Mouse (Mus musculus) right cerebral cortex, postnatal 25 days (tissue): ENCODE measurements around the gene Tmco1.

ENCODE experiments used
- DNase-seq: peaks from one replicate; pipeline ENCODE4 v3.0.0; 2022

The Tmco1 gene

DNA sequence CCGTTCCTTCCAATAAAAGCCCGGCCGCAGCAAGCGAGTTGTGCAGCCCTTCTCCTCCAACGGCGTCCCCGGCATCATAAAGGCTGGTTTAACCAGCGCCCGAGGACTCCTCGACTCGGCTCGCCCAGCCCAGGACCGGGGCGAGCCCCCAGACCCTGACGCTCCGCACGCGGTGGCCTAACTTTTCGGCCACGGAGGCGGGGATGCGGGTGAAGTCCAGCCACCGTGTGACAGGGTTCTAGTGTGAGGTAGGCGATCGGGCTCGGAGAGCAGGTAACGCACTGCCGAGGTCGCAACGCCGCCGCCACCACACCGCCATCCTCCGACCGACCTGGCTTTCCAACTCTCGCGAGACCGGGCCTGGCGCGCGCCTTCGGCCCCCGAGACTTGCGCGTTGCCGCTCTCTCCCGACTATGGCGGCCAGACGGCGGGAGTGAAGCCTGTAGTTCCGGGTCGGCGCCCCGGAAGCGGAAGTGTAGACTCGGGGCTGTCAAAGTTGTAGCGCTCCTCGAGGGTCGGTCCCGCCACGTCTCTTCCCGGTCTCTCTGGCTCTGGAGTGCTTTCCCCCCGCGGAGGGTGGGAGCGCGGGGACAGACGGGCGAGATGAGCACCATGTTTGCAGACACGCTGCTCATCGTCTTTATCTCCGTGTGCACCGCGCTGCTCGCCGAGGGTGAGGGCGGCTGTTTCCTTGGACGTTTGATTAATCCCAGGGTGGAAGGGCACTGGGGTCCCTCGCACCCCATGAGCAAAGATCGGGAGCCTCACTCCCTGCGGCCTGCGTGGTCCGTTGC lies at the start of gene Tmco1:
TSS of gene Tmco1 (plus strand) at position 118 of the 794 bp plus-strand sequence.
- DNase-seq = peak; percentile 98

DNA sequence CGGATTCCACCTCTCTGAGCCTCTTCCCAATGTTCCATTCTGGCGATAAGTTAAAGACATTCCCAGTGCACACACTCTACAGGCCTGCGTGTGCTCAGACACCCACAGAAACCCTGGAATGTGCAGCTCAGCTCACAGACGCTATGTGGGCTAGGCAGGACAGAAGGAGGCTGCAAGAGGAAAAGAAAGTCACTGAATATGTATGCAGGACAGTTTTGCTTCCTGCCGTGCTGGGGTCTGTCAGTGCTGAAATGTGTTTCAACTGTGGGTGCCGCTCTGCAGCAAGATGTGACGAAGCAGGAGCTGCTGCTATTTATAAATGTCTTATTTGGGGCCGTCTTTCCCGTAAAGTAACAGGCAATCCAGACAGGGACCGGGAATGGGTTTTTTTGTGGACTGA lies 48.5 kb upstream of the Tmco1 start:
- peak; percentile 77 for DNase-seq

DNA sequence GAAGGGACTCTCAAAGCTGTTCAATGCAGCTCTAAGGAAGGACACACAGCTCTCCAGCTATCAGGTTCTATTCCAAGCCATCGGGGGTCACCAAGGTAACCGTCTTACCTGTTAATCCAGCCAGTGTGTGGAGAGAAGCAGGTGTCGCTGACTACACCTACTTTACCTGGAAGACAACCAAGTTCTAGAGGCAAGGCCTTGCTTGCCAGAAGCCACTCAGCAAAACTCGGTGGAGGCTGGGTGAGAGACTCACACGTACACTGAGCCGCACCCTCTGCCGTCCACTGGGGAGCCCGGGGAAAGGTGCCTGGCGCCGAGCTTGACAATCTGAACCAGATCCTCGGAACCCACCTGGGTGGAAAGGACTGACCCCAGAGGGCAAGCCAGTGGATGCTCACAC lies 46.4 kb upstream of the Tmco1 start:
- no peak for DNase-seq

DNA sequence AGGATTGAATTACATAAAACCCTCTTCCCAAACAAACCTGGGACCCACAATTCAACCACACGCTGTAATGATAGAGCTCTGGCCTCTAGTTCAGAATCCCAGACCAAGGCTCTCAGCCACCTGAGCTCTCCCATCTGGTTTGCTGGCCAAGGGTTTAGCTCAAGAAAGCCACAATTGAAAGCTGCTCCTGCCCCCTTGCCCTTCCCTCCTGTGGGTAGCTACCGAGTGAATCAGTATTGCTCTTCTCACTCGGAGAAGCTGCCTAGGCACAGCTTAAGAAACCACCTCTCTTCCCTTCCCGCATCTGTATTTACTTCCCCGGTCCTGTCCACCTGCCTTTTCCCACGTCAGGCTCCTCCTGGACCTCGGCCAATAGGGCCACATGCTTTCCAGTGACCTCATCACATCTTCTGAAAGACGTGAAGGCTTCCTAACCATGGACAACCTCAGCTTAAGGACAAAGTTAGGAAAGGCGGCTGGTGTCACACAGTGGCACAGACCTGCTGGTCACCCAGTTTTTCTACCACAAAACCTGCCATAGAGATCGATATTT lies 45.6 kb upstream of the Tmco1 start:
- no peak for DNase-seq

DNA sequence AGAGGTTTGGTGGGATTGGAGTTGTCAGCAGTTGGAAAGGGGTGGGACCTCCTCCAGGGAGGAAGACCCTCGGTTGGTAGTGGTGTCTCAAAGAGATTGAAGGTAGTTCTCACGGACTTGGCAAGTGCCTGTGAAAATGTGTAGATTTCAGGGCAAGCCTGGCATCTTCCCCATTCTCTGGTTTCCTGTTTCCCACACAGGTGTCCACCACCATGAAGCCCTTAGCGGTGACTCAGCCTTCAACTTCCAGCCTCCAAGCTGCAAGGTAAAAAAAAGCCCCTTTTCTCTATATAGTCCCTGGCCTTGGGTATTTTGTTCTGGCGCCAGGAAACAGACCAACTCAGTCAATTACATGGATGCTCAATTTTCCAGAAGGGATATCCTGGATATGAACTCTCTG lies 42.8 kb upstream of the Tmco1 start:
- DNase-seq = no peak

DNA sequence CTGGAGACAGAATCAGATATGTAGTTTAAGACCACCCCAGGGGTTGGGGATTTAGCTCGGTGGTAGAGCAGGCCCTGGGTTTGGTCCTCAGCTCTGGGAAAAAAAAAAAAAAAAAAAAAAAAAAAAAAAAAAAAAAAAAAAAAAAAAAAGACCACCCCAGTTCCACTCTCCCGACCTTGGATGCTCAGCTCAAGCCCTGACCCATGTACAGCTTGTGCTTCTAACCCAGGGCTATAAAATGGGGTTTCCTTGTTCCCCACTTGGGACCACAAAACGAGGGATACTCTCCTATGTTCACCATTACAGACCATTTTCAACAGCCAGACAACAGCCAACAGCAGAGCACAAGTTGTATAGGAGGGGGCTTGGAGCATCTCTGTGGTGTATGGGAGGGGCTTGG lies 41.5 kb upstream of the Tmco1 start:
- DNase-seq = no peak

DNA sequence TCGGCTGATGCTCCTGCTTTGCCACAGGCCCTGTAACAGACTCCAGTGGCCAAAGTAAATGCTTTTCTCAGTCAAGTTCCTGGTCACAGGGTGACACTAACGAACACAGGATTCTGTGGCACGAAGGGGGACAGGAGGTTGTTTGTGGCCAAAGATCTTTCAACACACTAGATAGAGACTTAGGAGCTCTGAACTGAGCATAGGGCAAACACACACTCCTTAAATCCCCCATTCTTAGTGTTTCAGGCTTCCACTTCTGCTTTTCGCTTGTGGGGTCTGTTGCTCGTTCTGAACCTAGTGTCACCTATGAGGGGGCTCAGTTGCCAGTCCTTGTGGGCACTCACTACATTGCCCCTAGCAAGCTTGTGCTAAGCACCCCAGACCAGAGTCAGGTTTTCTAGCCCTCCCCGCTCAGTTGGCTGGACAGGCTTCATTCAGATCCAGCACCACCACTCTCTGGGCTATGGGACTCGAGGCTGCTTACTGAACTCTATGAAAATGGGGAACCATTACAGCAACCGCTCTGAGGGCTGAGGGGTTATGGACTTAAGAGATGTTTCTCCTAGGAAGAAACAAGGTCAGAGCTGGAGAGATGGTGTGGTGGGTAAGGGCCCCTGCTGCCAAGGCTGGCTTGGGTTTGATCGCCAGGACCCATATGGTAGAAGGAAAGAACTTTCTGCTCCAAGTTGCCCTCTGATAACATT lies 39.7 kb upstream of the Tmco1 start:
- DNase-seq = no peak

DNA sequence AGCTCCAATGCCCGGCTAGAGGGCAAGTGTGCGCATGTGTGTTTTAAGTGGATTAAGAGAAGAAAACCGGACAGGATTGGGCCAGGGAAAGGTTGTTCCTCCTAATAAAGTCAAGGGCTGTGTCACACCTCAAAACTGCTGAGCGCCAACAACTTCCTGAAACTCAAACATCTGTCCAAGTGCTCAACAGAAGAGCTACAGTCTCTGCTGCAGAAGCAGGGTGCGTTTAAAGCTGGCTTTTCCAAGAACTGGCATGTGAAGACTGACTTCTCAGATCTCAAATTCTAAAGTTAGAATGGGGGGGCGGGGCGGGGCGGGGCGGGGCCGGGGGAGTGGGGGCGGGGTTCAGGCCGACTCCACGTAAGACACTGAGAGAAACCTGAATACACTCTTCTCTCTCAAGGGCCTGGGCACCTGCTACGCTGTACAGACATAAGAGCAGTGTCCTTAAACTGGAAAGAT lies 38.8 kb upstream of the Tmco1 start:
- no peak for DNase-seq

DNA sequence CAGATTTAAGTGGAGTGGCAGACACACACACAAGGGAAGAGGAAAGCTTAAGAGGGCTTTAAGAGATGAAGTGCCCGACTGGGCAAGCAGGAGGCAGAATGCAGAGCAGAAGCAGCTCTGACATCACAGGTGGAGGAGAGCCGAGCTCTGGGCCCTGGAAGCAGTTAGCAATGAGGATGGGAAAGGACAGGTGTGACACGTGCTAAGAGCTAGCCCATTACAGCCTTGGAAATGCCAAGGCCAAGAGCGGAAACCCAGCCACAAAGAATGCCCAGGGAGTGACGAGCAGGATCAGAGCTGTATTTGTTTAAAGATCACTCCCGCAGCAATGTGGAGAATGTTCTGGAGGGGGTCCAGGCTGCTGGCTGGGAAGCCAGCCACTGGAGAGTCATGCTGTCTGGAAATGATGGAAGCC lies 38.3 kb upstream of the Tmco1 start:
- DNase-seq = peak; percentile 72

DNA sequence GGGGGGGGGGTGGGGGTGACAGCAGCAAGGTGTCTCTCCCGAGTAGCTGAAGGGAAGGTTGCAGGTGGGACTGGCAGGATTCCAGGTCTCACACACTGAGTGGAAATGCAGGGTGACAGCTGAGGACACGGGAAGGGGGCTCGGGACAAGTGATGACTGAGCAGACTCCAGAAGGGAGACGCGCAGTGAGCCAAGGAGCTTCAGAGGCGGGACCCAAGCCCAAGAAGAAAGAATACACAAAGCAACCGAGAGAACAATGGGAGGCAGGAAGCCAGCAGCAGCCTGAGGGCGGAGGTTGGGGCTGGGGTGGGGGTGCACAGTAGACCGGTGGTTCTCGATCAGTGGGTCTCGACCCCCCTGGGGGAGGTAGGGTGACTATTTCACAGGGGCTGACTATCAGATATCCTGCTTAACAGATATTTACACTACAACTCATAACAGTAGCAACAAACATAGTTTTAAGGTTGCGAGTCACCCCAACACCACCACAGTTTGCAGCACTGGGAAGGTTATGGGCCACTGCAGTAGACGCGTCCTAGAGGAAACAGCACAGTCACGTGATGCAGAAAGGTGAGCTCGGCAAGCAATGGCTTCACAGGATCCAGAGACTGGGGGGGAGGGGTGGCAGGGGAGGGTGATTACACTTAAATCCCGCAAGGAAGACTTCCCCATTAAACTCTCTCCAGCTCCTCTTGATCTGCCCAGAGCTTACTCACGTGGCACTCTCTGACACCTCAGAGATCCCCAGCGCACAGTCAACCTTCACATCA lies 37.7 kb upstream of the Tmco1 start:
- DNase-seq = no peak

DNA sequence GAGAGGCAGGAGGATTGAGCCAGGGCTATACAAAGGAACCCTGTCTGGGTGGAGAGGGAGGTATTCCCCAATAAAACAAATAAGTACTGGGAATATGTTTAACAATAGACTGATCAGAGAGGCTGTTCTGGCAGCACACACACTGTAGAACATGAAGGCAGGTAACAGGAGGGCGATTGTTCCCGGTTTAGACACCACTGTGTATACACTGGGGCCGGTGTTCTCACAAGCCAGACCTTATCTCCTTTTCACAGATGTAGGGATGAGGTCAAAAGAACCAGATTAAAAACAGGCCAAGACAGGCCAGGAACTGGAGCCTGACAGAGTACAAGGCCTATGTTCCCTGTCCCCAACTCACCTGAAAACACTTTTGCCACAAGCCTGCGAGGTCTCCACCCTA lies 36.9 kb upstream of the Tmco1 start:
- no peak for DNase-seq

DNA sequence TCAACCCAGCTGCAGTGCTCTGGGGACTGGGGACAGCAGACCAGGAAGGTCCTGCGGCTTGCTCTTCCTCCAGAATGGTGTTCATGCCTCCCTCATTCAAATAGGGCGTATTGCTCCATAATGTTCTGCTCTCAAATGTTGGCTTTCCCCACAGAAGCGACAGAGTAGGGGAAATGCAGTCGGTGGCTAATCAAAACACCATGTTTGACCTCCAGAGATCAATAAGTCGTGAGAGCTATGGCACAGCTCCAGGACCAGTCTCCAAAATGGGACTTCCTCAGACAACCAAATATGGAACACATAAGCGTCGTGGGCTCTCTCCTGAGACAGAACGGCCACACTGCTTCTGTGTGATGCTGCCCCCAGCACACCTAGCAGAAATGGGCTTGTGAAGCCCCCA lies 36.3 kb upstream of the Tmco1 start:
- DNase-seq = no peak

DNA sequence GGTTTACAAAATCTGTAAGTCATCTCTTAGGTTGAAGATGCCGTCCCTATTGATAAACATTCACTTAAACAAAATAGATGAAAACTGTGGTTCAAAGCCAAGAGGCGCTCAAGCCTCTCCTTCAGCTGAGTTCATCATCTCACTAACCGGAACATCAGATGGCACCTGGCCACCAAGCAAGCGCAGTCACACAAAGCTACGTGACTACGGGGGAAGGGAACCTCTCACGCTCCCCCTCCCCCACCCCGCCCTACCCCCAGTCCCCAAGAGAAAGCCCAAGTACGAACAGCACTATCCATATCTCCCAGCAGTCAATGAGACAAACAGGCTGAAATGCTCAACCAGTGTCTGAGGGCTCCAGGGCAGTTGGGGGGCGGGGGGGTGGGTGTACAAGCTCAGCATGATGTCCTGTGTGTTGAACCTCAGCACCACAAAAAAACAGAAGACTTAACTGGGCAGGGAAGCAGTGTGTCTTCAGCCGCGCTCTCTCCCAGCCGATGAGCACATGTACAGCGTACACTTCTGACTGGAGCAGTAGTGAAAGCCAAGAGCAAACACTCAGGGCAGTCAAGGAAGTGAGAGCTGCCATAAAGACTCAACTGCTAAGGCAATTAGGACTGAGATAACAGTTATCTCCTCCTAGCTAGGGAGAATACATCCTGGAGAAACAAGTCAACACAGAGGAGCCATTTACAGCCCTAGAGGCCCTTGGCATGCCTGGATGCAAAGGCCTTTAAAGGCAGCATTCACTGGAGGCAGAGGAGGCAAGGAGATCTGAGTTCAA lies 34.6 kb upstream of the Tmco1 start:
- DNase-seq = no peak

DNA sequence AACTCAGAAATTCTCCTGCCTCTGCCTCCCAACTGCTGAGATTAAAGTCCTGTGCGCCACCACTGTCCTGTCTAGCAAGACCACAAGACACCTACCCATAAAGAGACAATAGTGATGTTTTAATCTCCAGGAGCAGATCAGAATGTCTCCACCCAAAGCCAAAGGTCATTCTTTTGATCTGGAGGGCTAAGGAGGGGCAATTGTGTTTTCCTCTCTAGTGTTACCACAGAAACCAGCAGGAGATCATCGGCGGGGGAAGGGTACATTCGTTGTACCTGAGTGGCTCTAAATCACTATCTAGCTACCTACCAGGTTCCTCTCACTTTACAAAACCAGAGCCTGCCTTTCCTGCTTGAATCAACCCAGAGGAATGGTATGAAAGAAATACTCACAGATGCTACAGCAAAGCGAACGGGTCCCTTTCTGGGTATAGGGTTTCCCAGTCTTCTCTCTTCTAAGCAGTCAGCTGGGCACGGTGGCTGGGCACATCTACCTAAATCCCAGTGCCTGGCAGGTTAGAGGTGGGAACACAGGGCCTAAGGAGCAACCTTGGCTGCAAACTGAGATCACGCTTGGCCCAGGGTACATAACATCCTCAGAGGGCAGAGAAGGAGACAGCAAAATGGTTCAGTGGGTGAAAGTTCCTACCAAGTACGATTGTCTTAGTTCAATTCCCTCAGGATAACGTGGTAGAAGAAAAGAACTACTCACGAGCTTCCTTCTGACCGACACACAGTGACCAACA lies 33.4 kb upstream of the Tmco1 start:
- no peak for DNase-seq

DNA sequence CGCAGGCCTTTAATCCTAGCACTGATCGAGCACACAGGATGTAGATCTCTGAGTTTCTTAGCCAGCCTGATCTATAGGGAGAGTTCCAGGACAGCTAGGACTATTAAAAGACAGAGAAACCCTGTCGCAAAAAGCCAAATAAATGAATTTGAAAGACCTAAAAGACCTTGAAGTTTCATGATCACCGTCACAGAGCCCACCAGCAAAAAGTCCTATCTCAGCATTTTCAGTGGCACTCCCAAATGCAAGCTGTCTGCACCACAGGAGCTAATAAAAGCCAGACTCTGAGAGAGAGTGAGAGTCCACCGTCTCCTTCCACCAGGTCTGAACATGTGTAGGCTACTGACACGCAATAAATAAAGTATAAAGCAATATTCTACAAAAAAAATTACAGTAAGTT lies 29.8 kb upstream of the Tmco1 start:
- DNase-seq = no peak

DNA sequence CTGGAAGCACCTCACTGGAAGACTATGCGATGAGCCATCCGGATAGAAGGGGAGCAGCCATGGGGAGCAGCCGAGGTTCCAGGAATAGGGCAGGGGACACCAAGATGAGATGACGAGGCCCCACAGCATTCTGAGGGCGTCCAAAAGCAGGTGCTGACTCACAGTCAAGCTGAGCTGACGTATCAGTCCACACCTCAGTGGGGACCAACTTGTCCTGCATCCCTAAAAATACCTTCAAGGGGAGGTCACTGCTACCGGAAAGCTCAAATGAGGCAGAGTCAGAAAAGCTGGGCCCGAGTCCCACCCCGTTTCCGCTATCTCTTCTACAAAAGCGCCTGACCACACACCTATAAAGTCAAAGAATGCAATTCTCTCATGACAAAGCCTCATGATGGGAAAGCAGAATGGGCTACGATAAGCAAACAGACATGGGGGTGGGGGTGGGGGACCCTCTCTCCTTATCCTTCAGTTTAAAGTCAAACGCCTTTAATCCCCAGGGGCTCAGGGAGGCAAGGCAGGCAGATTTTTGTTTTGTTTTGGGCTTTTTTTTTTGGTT lies 28.9 kb upstream of the Tmco1 start:
- no peak for DNase-seq

DNA sequence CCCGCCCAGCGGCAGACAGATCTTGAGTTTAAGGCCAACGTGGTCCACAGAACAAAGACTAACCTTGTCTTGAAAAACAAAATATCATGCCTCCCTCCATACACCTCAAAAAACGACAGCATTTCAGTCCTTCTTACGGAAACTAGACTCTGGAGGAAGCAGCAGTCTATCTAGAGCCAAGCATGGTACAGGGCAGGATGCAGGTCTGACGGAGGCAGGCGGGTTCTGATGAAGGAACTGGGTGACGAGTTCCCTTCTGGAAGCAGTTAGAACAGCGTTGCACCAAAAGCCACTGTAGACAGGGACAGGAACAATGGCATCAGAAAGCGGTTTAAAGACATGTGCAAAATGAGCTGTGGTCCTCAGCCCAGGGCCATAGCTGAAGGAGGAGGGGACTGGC lies 28.1 kb upstream of the Tmco1 start:
- DNase-seq = no peak

DNA sequence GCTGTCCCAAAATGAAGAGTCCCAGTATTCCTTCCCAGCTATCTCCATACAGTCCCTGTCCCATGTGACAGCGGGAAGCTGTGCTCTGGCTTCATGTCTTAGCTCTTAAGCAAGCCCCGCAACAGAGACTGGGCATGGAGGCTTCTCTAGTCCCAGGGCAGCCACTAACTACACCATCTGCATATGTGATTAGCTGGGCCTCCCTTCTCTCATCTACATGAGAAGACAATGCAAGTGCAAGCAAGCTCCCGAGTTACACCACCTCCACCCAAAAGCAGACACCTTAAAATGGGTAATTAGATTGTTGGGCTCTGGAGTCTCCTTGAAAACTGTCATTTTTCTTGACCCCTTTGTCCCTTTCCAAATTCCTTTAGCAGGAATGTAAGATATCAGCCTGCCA lies 26.1 kb upstream of the Tmco1 start:
- DNase-seq = no peak

DNA sequence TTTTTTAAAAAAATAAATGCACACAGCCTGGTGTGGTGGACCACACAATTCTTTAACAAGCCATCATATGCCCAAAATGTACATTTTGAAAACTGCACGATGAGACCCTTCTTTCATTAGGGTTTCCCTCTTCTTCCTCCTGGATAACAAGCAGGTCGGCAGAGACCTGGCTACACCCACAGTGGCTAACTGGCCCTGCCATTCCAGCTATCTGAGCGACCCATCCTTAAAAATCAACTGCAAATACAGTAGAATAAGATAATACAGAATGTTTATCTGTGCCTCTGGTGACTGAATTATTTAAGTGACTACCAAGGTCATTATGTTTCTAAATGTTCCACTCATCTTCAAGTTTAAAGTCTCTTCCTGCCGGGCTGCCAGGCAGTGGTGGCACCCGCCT lies 25.4 kb upstream of the Tmco1 start:
- DNase-seq = no peak

DNA sequence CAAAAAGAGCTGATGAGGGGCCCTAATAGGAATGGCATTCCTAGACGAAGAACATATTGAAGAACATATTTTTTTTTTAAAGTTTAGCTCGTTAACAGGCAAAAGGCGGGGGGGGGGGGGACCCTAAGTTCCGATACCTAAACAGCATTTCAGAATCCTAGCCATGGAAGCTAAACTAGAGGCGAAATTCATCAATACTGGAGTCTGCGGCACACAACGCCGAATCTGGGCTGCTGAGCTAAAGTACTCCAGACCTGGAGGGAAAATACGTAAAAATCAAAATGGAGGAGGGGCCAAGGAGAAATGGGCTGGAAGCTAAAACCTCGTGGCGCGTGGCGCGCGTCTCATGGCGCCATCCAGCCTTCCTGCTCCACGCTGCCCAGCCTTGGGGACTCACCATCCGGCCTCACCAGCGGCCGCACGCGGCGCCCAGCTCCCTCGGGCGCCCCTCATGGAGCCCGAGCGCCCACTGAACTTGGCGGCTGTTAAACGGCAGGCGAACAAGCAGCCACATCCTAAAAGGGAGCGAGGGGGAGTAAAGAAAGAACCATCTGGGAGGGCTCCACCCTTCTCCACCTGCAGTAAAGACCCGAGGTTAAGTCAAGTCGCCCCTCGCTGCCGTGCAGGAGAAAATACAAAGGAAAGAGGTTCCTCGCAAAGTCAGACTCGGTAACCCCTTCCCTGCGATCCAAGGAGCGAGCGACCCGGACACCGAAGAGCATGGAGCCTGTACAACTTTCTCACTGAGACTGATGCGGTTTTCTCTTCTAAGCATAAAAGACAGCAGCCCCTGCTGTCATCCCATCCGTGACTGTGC lies 24.5 kb upstream of the Tmco1 start:
- peak; percentile 69 for DNase-seq
